ENCODE assay signal across 10 mouse cellular contexts in the genomic region with DNA sequence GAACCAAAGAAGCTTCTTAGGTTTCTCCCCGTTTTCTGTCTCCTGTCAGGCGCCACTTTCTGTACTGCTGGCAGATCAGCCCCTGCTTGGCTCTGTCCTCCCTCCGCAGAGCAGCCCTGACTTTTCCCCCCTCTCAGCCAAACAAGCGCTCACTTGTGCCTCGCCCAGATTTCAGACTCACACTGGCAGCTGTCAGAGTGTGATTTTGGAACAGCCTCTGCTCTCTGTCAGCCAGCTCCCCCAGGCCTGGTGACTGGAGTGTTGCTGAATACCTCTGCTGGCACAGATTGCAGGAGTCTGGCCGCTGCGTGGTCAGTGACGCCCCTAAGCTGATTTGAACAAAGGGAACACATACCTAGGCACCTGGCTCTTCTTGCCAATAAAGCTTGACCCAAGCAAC. TPM values are rescaled to one million over a fixed set of nuclear protein-coding genes. Genes with fewer than 3 reads are reported as not detected.
DNase-seq lines count a peak whose midpoint lies in the region; ATAC-seq lines count a peak whose summit lies in the region.
"Had no signal": no experiment of that assay in that cellular context is flagged by ENCODE, and none has a peak within 500 bp of the region (broad histone marks: within the 10 kb centered on the region; RNA-seq: fewer than 3 reads in every experiment).

No protein-coding gene starts in this region.

- H3K36me3 ChIP-seq in forebrain, embryonic 14.5 days (ENCODE audit: control insufficient read depth, insufficient read depth, low read length), result peaks cover 27% of the 10 kb centered on the region
- peaks cover 37% of the 10 kb centered on the region for H3K36me3 ChIP-seq in limb, embryonic 13.5 days

- no peaks in the 10 kb centered on the region for H3K27me3 ChIP-seq in forebrain, embryonic 14.5 days (replicated peaks; ENCODE audit: control insufficient read depth, insufficient read depth, low read length)
- H3K27me3 ChIP-seq in limb, embryonic 13.5 days, result no peaks in the 10 kb centered on the region
- H3K27me3 ChIP-seq: midbrain, embryonic 12.5 days had no signal

- intact Hi-C loops in left cerebral cortex, postnatal 10 days (cut with DNase I), result no loop called here
- intact Hi-C loops in heart, postnatal 10 days (cut with DNase I), result no loop called here

- ATAC-seq in forebrain, embryonic 14.5 days, result peak; percentile 89
- ATAC-seq in limb, embryonic 13.5 days (ENCODE audit: low FRiP score, low read depth), result peak; percentile 70

- no peak overlapping the region for H3K9ac ChIP-seq in forebrain, embryonic 14.5 days (ENCODE audit: low read length)
- H3K9ac ChIP-seq in limb, embryonic 13.5 days, result no peak overlapping the region
- H3K9ac ChIP-seq: midbrain, embryonic 12.5 days had no signal

- H3K4me3 ChIP-seq in forebrain, embryonic 14.5 days (ENCODE audit: low read depth, low read length), result no peak overlapping the region
- no peak overlapping the region for H3K4me3 ChIP-seq in limb, embryonic 13.5 days
- H3K4me3 ChIP-seq: midbrain, embryonic 12.5 days had no signal

- H3K4me1 ChIP-seq in forebrain, embryonic 14.5 days (ENCODE audit: control insufficient read depth, insufficient read depth, low read length), result 0 out of 2 replicates have a peak, but pooled peaks cover 3% of the 10 kb centered on the region
- H3K4me1 ChIP-seq in limb, embryonic 13.5 days, result peaks cover 36% of the 10 kb centered on the region
- H3K4me1 ChIP-seq: midbrain, embryonic 12.5 days had no signal

- DNase-seq in left cerebral cortex, postnatal 10 days (ENCODE audit: extremely low spot score in 1 of 2, low spot score in 2 of 2), result peak; percentile 31 to 40
- DNase-seq in left cerebral cortex, adult 8-10 months (ENCODE audit: low spot score in 2 of 2), result no peak
- DNase-seq in forebrain, embryonic 14.5 days (ENCODE audit: low spot score), result peak; percentile 79
- DNase-seq in heart, postnatal 10 days, result peak; percentile 81 to 83
- peak; percentile 34 for DNase-seq in right cerebral cortex, postnatal 4 days
- DNase-seq in thymus, postnatal 4 days, result no peak
- DNase-seq in B cell, adult 2 months, result no peak

- no peaks in the 10 kb centered on the region for H3K9me3 ChIP-seq in forebrain, embryonic 14.5 days (replicated peaks; ENCODE audit: control insufficient read depth, low read length)
- H3K9me3 ChIP-seq in limb, embryonic 13.5 days, result no peaks in the 10 kb centered on the region
- H3K9me3 ChIP-seq: midbrain, embryonic 12.5 days had no signal

- 27% methylated on average over 8 of the region's 8 CpGs for WGBS in forebrain, embryonic 14.5 days
- WGBS in limb, embryonic 13.5 days, result 35% methylated on average over 8 of the region's 8 CpGs

- peak overlapping the region; percentile 35 for H3K27ac ChIP-seq in forebrain, embryonic 14.5 days (ENCODE audit: low read depth, low read length)
- peak overlapping the region; percentile 89 for H3K27ac ChIP-seq in limb, embryonic 13.5 days
- H3K27ac ChIP-seq: midbrain, embryonic 12.5 days had no signal

- H3K4me2 ChIP-seq in forebrain, embryonic 14.5 days (ENCODE audit: low read length), result no peak overlapping the region
- no peak overlapping the region for H3K4me2 ChIP-seq in limb, embryonic 13.5 days (replicated peaks)
- H3K4me2 ChIP-seq: midbrain, embryonic 12.5 days had no signal

RNA-seq across cellular contexts. Expression of gene Gm1113, which starts 9.8 kb away (rescaled TPM):
- not detected for total RNA-seq in left cerebral cortex, postnatal 10 days (2021)
- not detected for total RNA-seq in left cerebral cortex, adult 8-10 months (2022)
- polyA plus RNA-seq in forebrain, embryonic 14.5 days (2014; fragmentation: Nextera tagmentation; extraction: Ambion mirVana), result not detected in 2 replicates
- not detected for total RNA-seq in heart, postnatal 10 days (2021)
- polyA plus RNA-seq in limb, embryonic 13.5 days (2015; fragmentation: Nextera tagmentation; extraction: Ambion mirVana), result not detected in 2 replicates
- total RNA-seq: ES-E14 had no signal
- polyA plus RNA-seq: midbrain, embryonic 12.5 days had no signal

RNA-seq across cellular contexts. Expression of gene Ddx25, which starts 50.1 kb away (rescaled TPM):
- 10 to 100 TPM; 16.4 to 16.6 TPM for total RNA-seq in left cerebral cortex, postnatal 10 days (2021)
- total RNA-seq in left cerebral cortex, adult 8-10 months (2022), result 10 to 100 TPM; 17.6 to 19.4 (median 18.3) TPM
- 21.0 and 22.9 TPM in 2 replicates for polyA plus RNA-seq in forebrain, embryonic 14.5 days (2014; fragmentation: Nextera tagmentation; extraction: Ambion mirVana)
- under 1 TPM in 1 of 2 experiments, not detected in 1; 0.02 TPM for total RNA-seq in heart, postnatal 10 days (2021)
- polyA plus RNA-seq in limb, embryonic 13.5 days (2015; fragmentation: Nextera tagmentation; extraction: Ambion mirVana), result 4.3 and 4.5 TPM in 2 replicates

RNA-seq across cellular contexts. Expression of gene Pus3, which starts 50.2 kb away (rescaled TPM):
- 10 to 100 TPM; 11.4 to 12.9 TPM for total RNA-seq in left cerebral cortex, postnatal 10 days (2021)
- 10 to 100 TPM; 11.9 to 13.9 (median 12.5) TPM for total RNA-seq in left cerebral cortex, adult 8-10 months (2022)
- polyA plus RNA-seq in forebrain, embryonic 14.5 days (2014; fragmentation: Nextera tagmentation; extraction: Ambion mirVana), result 21.9 and 23.9 TPM in 2 replicates
- 1 to 10 TPM; 7.4 to 8.4 TPM for total RNA-seq in heart, postnatal 10 days (2021)
- 21.2 and 21.6 TPM in 2 replicates for polyA plus RNA-seq in limb, embryonic 13.5 days (2015; fragmentation: Nextera tagmentation; extraction: Ambion mirVana)

Comparison
In these comparisons a context has a peak if more than half of its experiments do, and no peak if none do; other contexts are left out.
1. DNase-seq: peak in left cerebral cortex, postnatal 10 days (2 of 2), forebrain, embryonic 14.5 days (single experiment), heart, postnatal 10 days (2 of 2) and right cerebral cortex, postnatal 4 days (single experiment); none in left cerebral cortex, adult 8-10 months (0 of 2), thymus, postnatal 4 days (single experiment) and B cell, adult 2 months (0 of 2).
2. RNA of gene Ddx25, which starts 50.1 kb away (total RNA-seq): 17.6 to 19.4 TPM in left cerebral cortex, adult 8-10 months and 16.4 to 16.6 TPM in left cerebral cortex, postnatal 10 days; 0.02 TPM in heart, postnatal 10 days; every median in the first group is over 10 times any median in the second.